Mouse (Mus musculus) duodenum, adult 2 months (tissue): ENCODE data around the gene Gpkow. TPM values are rescaled to one million over a fixed set of nuclear protein-coding genes. Genes with fewer than 3 reads are reported as not detected.

Source experiments
- polyA plus RNA-seq: library from polyadenylated mRNA; depleted of rRNA; stranded (reverse); fragments of >200 nt; gene quantifications from 2 replicates; pipeline ENCODE4 v1.2.3, GENCODE M21; 2012; ENCODE audit warnings: low replicate concordance; rRNA removed

Gene Gpkow
- polyA plus RNA-seq, result 1.0 and 1.8 TPM in 2 replicates

DNA sequence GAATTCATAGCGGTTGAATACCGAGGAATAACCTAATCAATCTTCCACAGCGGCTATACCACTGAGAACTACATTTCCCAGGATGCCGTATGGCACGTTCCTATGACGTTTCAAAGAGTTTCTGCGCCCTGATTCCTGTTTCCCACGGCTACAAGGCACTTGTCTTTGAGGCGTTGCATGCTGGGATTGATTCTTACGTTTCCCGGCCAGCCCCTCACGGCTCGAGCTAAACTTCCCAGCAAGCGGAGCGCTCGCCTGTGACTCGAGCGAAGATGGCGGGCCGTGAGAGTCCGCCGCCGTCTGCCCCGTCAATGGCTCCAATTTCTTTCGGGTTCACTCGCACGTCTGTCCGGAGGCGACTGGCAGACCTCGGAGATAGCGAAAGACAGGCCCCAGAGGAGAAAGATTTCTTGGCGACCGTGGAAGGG, at the start of gene Gpkow:
TSS of gene Gpkow (plus strand) at position 178 of the 428 bp plus-strand sequence.

DNA sequence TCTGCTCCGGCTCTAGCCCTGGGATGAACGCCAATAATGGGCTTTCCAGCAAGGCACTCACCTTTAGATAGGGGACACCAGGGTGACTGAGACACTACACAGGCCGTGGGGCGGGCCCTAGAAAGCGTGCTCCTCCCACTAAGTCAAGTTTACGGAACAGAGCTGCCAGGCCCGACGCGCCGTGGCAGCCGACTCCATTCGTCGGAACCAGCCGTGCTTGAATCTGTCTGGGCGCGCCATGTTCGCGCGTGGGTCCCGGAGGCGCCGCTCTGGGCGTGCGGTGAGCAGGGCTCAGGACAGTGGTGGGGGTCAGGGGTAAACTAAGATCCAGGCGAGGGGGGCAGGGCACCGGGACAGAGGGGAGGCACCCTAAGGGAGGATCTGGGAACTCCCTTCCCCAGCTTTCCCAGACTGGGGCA, 39.7 kb upstream of the Gpkow start, which contains the start of gene Prickle3:
TSS of gene Prickle3 (plus strand) at position 40 of the 419 bp plus-strand sequence.

DNA sequence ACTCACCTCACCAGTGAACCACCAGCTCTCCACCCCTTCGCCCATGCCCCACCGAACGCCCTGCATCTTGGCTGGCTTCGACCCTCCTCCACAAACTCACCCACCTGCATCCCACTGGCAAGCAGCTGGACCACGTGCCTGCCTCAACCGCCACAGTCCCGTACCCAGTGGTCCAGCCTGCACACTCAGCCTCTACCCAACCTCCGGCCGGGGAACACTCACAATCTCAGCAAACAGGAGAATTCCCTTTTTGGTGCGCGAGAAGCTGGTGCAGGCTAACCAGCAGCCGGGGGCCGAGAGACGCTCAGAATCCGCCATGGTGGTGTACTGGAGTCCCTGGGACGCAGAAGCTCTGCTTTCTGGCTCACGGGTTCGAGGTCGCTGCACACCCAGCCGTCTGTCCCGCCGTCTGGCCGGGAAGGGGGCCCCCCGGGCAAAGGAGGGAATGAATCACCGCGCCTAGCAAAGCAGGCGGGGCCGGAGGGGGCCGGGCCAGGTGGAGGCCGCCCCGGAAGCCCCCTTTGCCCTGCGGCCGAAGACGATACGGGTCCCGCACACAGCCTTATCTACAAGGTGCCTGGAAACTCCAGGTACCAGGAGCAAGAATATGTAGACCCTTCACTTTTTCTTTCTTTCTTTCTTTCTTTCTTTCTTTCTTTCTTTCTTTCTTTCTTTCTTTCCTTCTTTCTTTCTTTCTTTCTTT, 25.9 kb upstream of the Gpkow start, which contains the start of gene Plp2:
TSS of gene Plp2 (minus strand) at position 470 of the 703 bp plus-strand sequence.

DNA sequence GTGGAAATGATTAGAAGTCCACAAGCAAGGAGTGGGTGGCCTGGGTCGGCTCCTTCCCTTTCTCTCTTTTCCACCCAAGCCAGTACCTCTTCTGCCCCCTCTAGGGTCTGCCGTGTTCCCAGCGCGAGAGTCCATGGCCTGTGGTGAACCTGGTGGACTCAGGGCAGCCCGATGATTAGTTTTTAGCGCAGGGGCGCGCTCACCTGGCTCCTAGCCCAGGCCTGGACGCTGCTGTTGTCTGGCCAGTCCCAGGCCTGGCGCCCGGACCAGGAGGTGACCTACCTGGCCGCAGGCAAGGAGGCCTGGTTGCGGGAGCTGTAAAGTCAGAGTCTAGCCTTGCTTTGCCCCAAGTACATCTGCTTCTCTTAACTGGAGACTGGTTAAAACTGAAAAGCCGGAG, 16.1 kb upstream of the Gpkow start, which contains the start of gene Magix:
TSS of gene Magix (minus strand) at position 388 of the 400 bp plus-strand sequence.

DNA sequence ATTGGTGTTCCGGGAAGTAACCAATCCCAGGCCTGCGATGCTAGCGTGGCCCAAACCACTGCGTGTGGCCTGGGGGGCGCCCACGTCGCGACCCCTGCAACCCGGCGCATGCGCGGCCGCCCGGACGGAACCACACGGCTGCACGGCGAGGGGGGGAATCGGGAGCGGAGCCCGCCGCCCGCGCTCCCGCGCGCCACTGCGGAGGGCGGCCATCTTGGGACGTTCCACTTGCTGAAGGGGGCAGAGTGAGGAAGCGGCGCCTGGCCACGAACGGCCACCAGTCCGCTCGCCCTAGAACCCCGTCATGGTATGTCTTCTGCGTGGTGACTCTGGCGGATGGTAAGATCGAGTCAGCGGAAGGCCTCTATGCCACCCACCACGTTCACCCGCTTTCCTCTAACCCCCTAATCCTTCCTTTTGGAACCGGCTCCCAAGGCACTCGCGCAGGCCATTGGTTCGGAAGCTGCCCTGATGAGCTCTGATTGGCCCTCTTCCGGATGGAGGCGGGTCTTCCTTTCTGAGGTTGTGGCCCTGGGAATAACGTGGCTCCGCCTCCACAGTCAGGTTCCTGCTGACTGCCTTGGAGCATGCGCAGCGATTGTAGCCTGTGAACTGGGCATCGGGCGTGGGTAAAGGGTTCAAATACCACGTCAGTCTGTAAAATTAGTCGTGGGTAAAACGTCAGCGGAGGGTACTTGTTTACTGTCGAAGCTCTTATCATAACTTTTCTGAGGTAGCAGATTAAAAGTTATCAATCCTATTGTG, 17.4 kb downstream of the Gpkow start, which contains the start of gene Wdr45:
TSS of gene Wdr45 (plus strand) at position 199 of the 765 bp plus-strand sequence.

DNA sequence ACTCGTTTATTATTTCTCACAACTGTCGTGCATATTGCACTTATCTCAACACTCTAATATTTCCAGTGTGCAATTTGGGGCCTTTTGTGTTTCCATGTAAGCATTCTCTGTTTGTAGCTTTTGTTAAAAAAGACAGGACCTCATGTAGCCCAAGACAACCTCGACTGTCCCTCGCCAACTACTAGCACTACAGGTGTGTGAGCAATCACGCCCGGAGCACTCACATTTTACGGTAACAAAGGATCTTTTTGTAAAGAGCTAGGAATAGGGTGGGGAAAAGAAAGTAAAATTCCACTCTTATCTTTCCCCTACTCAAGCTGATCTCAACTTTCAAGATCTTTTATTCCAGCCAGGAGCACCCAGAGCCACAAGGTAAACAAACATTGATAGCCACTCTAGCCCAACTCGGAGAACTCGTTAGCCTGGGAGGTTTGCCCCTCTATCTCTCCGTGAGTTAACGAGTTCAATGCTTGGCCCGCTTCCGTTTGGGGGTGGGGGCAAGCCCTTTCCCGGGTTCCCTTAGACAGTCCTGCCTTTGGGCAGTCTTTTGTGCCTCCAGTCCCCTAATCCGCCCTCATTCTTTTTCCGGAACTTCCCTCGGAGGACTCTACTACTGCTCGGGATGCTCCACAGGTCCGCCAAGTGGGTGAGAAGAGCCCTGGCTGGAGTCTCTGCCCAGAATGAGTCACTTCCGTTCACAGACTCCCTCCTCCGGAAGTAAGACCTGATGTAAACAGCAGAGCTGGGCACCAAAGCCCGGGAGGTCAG, 24.8 kb downstream of the Gpkow start, which contains the start of gene Gm45208:
TSS of gene Gm45208 (plus strand) at position 732 of the 768 bp plus-strand sequence.

DNA sequence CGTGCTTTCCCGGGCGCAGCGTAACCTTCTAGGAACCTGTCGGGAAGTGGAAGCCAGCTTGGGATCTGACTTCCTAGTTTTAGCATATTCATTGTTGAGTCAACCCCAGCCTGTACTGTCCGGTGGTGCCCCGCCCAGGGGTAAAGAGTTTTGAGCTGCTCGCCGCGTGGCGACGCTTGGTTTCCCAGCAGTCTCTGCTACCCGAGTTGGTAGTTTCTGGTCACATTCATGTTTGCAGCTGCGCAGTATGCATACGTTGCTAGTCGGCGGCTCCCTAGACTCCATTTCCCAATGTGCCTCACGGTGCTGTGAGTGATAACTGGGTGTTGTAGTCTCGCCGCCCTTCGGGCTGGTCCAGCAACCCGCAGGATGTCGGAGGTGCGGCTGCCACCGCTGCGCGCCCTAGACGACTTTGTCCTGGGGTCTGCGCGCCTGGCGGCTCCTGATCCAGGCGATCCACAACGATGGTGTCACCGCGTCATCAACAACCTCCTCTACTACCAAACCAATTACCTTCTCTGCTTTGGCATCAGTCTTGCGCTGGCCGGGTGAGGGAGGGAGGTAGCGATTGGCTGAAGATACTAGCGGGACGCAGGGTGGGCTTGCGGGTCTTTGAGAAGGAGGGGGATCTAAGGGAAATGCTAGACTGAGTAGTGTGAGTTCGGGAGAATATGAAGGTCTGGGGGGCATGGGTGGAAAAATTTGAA, 31.4 kb downstream of the Gpkow start, which contains the start of gene Praf2:
TSS of gene Praf2 (plus strand) at position 225 of the 707 bp plus-strand sequence.

DNA sequence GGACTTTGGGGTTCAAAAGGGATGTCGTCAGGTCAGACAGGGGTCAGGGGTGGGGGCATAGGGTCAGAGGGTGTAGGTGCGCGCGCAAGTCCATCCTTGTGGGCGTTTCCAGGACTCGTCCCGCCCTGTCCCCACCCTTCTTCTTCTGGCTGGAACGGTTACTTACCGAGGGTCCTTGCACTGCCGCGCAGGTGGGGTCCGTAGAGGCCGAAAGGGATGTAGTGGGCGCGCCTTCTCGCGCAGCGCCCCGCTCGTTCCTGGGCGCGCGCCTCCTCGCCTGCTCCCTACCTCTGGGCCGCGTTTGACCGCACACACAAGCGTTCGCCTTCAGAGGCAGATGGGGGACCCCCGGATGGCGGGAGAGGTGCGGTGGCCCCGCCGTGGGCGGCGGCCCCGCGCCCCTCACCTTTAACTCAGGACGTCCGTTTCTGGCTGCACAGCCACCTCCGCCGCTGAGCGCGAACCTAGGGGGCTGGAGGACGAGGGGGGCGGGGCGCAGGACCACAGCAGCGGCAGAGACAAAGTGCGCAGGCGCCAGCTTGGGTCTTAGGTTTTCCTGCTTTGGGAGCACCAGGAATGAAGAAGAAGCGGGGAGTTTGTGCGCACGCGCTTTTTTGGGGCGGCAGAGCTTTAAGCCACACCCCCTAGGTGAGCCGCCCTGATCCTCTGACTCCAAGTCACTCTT, 53.6 kb downstream of the Gpkow start, which contains the start of gene Ccdc120:
TSS of gene Ccdc120 (minus strand) at position 474 of the 685 bp plus-strand sequence.

Other genes with a start within 250 kb of the Gpkow start
- gene Foxp3, start 123.5 kb upstream of the Gpkow start, polyA plus RNA-seq, result 0.51 and 0.96 TPM in 2 replicates
- gene Ppp1r3f, start 122.8 kb upstream of the Gpkow start, polyA plus RNA-seq, result 1.2 and 2.3 TPM in 2 replicates
- gene Ccdc22, start 91.6 kb upstream of the Gpkow start, polyA plus RNA-seq, result 10.7 and 13.1 TPM in 2 replicates
- gene Cacna1f, start 90.0 kb upstream of the Gpkow start, polyA plus RNA-seq, result 0.02 TPM in 1 of 2 replicates, not detected in the other
- 3.2 and 3.8 TPM in 2 replicates for gene Syp, start 58.7 kb upstream of the Gpkow start, polyA plus RNA-seq
- 12.6 and 29.4 TPM in 2 replicates for gene Prickle3, start 39.9 kb upstream of the Gpkow start, polyA plus RNA-seq
- 79.9 and 101 TPM in 2 replicates for gene Plp2, start 25.7 kb upstream of the Gpkow start, polyA plus RNA-seq
- 1.8 and 1.9 TPM in 2 replicates for gene Magix, start 15.9 kb upstream of the Gpkow start, polyA plus RNA-seq
- gene Wdr45, start 17.2 kb downstream of the Gpkow start, polyA plus RNA-seq, result 25.3 and 29.7 TPM in 2 replicates
- 0.74 and 2.9 TPM in 2 replicates for gene Gm45208, start 25.1 kb downstream of the Gpkow start, polyA plus RNA-seq
- gene Praf2, start 31.3 kb downstream of the Gpkow start, polyA plus RNA-seq, result 54.9 and 59.3 TPM in 2 replicates
- 25.1 and 46.4 TPM in 2 replicates for gene Ccdc120, start 53.8 kb downstream of the Gpkow start, polyA plus RNA-seq
- gene Tfe3, start 65.4 kb downstream of the Gpkow start, polyA plus RNA-seq, result 20.6 and 27.4 TPM in 2 replicates
- 12.0 and 13.5 TPM in 2 replicates for gene Gripap1, start 92.6 kb downstream of the Gpkow start, polyA plus RNA-seq
- gene Kcnd1, start 125.2 kb downstream of the Gpkow start, polyA plus RNA-seq, result 0.60 and 0.85 TPM in 2 replicates
- 40.2 and 43.1 TPM in 2 replicates for gene Otud5, start 144.2 kb downstream of the Gpkow start, polyA plus RNA-seq
- gene Pim2, start 181.1 kb downstream of the Gpkow start, polyA plus RNA-seq, result 8.9 and 15.1 TPM in 2 replicates
- 113 and 128 TPM in 2 replicates for gene Slc35a2, start 186.9 kb downstream of the Gpkow start, polyA plus RNA-seq
- gene Pqbp1, start 202.1 kb downstream of the Gpkow start, polyA plus RNA-seq, result 33.7 and 40.2 TPM in 2 replicates
- gene Timm17b, start 202.2 kb downstream of the Gpkow start, polyA plus RNA-seq, result 50.6 and 53.9 TPM in 2 replicates
- not detected in 2 replicates for gene Gm10491, start 210.7 kb downstream of the Gpkow start, polyA plus RNA-seq
- gene Gm10490, start 212.4 kb downstream of the Gpkow start, polyA plus RNA-seq, result not detected in 2 replicates
- 18.8 and 43.0 TPM in 2 replicates for gene Pcsk1n, start 222.7 kb downstream of the Gpkow start, polyA plus RNA-seq
- gene Eras, start 231.5 kb downstream of the Gpkow start, polyA plus RNA-seq, result not detected in 2 replicates